Mouse (Mus musculus): ENCODE measurements around the gene Zc3h12b. TPM values are rescaled to one million over a fixed set of nuclear protein-coding genes. Genes with fewer than 3 reads are reported as not detected.
A peak's percentile ranks its signal among the peaks of the same experiment; 100 is the strongest.

The Zc3h12b gene
- polyA plus RNA-seq, 1 experiment, result 0.51 TPM

DNA sequence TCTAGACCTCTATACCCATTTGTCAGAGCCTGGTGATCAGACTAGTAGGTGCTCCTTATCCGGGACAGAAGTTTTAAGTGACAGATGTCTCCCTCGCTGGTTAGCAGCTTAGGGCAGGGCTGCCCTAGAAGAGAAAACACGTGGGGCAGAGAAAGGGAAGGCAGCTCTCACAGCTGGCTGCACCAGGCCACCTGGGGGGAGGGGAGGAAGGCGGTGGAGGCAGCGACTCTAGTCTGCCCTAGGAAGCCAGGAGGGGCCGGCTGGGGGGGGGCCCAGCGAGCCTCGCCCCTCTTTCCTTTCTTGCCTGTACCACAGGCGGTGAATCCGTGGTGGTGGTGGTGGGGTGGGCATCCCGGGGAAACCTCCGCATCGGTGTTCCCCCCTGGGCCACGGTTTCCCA lies 141.3 kb downstream of the Zc3h12b start:
- H3K9me3 ChIP-seq (replicated peaks; ENCODE audit: control insufficient read depth, insufficient read depth, low read length, poor library complexity, severe bottlenecking), result no peaks in the 10 kb centered on the region
- TF ChIP-seq EP300 (IDR thresholded peaks at IDR 0.05; ENCODE audit: insufficient read depth, low read depth, low read length) (no peak), POLR2A (IDR thresholded peaks at IDR 0.05; ENCODE audit: insufficient read depth, low read length) (no peak), CTCF (IDR thresholded peaks at IDR 0.05; ENCODE audit: low read depth, low read length) (no peak)
- H3K9ac ChIP-seq (ENCODE audit: low read depth, poor library complexity, severe bottlenecking), result no peak overlapping the region
- no peaks in the 10 kb centered on the region for H3K27me3 ChIP-seq (ENCODE audit: control insufficient read depth, insufficient read depth, low read length, poor library complexity, severe bottlenecking)
- no peaks in the 10 kb centered on the region for H3K36me3 ChIP-seq (ENCODE audit: control insufficient read depth, insufficient read depth, low read length, poor library complexity, severe bottlenecking)
- H3K4me3 ChIP-seq (ENCODE audit: low read depth, low read length), result no peak overlapping the region
- no peak overlapping the region for H3K27ac ChIP-seq (ENCODE audit: insufficient read depth, low read length)
- H3K4me1 ChIP-seq (ENCODE audit: control insufficient read depth, insufficient read depth, low read length), result no peaks in the 10 kb centered on the region

DNA sequence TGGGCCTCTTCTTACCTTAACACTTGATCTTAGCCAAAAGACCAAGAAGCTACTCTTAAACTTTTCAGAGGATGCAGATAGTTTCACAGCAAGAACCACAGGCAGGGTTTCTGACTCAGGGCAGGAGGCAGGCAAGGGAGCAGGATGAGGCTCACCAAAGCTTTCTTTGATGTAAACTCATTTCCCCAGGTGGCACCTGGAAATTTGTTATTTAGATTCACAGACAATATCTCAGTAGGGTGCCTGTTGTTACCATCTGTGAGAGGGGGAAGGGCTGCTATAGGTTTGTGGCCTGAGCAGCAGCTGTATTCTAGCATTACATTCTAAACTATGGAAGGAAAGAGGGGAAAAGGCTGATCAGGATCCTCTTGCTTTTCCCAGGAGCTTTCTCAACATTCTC lies 169.6 kb downstream of the Zc3h12b start:
- Histone ChIP-seq H3K9me3 (replicated peaks; ENCODE audit: control insufficient read depth, insufficient read depth, low read length, poor library complexity, severe bottlenecking) (no peaks in the 10 kb centered on the region), H3K9ac (ENCODE audit: low read depth, poor library complexity, severe bottlenecking) (no peak overlapping the region), H3K36me3 (ENCODE audit: control insufficient read depth, insufficient read depth, low read length, poor library complexity, severe bottlenecking) (no peaks in the 10 kb centered on the region), H3K27me3 (ENCODE audit: control insufficient read depth, insufficient read depth, low read length, poor library complexity, severe bottlenecking) (no peaks in the 10 kb centered on the region), H3K27ac (ENCODE audit: insufficient read depth, low read length) (peak overlapping the region; percentile 44), H3K4me3 (ENCODE audit: low read depth, low read length) (no peak overlapping the region), H3K4me1 (ENCODE audit: control insufficient read depth, insufficient read depth, low read length) (no peaks in the 10 kb centered on the region)
- TF ChIP-seq POLR2A (IDR thresholded peaks at IDR 0.05; ENCODE audit: insufficient read depth, low read length) (no peak), CTCF (IDR thresholded peaks at IDR 0.05; ENCODE audit: low read depth, low read length) (no peak), EP300 (IDR thresholded peaks at IDR 0.05; ENCODE audit: insufficient read depth, low read depth, low read length) (no peak)

DNA sequence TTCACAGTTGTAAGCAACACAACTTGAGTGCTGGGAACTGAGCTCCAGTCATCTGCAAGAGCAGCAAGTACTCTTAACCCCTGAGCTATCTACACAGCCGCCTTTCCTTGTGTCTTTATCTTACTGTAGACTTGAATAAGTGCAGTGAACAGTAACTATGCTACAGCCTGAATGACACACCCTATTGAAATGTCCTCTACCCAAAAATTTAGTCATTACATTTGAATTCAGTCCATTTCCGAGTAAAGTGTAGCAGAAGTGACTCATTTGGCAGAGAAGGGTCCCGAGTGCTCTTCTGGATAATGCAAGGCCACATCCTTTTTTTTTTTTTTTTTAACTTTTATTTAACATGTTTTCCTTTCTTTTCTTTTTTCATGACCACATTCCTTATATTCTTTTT lies 191.2 kb downstream of the Zc3h12b start:
- Histone ChIP-seq H3K27ac (ENCODE audit: insufficient read depth, low read length) (no peak overlapping the region), H3K9me3 (replicated peaks; ENCODE audit: control insufficient read depth, insufficient read depth, low read length, poor library complexity, severe bottlenecking) (no peaks in the 10 kb centered on the region), H3K4me1 (ENCODE audit: control insufficient read depth, insufficient read depth, low read length) (no peaks in the 10 kb centered on the region), H3K4me3 (ENCODE audit: low read depth, low read length) (no peak overlapping the region), H3K9ac (ENCODE audit: low read depth, poor library complexity, severe bottlenecking) (no peak overlapping the region), H3K36me3 (ENCODE audit: control insufficient read depth, insufficient read depth, low read length, poor library complexity, severe bottlenecking) (no peaks in the 10 kb centered on the region), H3K27me3 (ENCODE audit: control insufficient read depth, insufficient read depth, low read length, poor library complexity, severe bottlenecking) (no peaks in the 10 kb centered on the region)
- TF ChIP-seq POLR2A (IDR thresholded peaks at IDR 0.05; ENCODE audit: insufficient read depth, low read length) (no peak), CTCF (IDR thresholded peaks at IDR 0.05; ENCODE audit: low read depth, low read length) (no peak), EP300 (IDR thresholded peaks at IDR 0.05; ENCODE audit: insufficient read depth, low read depth, low read length) (no peak)

DNA sequence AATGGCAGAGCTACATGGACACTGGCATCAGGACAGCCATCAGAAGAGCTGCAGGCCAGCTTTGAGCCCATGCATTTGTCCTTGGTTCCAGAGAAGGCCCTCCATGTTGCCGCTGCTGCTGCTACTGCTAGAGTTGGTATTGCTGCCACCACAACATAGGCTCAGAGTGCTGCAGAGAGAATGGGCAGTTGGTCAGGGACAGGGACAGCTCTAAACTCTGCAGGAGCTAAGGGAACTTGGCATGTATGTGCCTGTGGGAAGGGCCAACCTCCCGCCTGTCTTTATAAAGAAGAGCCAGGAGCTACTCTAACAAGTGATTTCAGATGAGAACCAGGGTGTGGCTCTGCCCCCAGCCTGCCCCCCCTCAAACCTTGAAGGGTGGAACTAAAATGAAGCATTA lies 224.0 kb downstream of the Zc3h12b start:
- Histone ChIP-seq H3K4me1 (ENCODE audit: control insufficient read depth, insufficient read depth, low read length) (no peaks in the 10 kb centered on the region), H3K4me3 (ENCODE audit: low read depth, low read length) (no peak overlapping the region), H3K27me3 (ENCODE audit: control insufficient read depth, insufficient read depth, low read length, poor library complexity, severe bottlenecking) (no peaks in the 10 kb centered on the region), H3K27ac (ENCODE audit: insufficient read depth, low read length) (no peak overlapping the region), H3K36me3 (ENCODE audit: control insufficient read depth, insufficient read depth, low read length, poor library complexity, severe bottlenecking) (peaks cover 25% of the 10 kb centered on the region), H3K9me3 (replicated peaks; ENCODE audit: control insufficient read depth, insufficient read depth, low read length, poor library complexity, severe bottlenecking) (no peaks in the 10 kb centered on the region), H3K9ac (ENCODE audit: low read depth, poor library complexity, severe bottlenecking) (no peak overlapping the region)
- TF ChIP-seq EP300 (IDR thresholded peaks at IDR 0.05; ENCODE audit: insufficient read depth, low read depth, low read length), result no peak

DNA sequence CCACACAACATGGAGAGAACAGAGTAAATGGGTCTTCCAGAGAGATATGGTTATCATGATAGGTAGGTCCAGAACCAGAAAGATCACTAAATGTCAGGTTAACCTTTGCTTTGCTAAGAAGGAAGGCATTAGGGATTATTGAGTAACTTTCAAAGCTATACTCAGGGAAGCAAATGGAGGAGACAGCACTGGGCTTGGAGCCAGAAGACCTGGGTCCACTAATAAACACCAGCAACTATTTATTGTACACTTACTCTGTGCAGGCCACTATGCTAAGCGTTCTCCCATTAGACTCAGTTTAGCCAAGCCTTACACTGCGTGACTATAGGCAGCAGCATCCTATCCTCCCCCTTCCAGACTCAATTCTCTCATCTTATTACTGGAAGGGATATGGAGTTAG lies 234.0 kb downstream of the Zc3h12b start:
- no peaks in the 10 kb centered on the region for H3K9me3 ChIP-seq (replicated peaks; ENCODE audit: control insufficient read depth, insufficient read depth, low read length, poor library complexity, severe bottlenecking)
- H3K4me1 ChIP-seq (ENCODE audit: control insufficient read depth, insufficient read depth, low read length), result no peaks in the 10 kb centered on the region
- peaks cover 53% of the 10 kb centered on the region for H3K36me3 ChIP-seq (ENCODE audit: control insufficient read depth, insufficient read depth, low read length, poor library complexity, severe bottlenecking)
- no peak overlapping the region for H3K4me3 ChIP-seq (ENCODE audit: low read depth, low read length)
- H3K27me3 ChIP-seq (ENCODE audit: control insufficient read depth, insufficient read depth, low read length, poor library complexity, severe bottlenecking), result no peaks in the 10 kb centered on the region
- H3K9ac ChIP-seq (ENCODE audit: low read depth, poor library complexity, severe bottlenecking), result no peak overlapping the region
- TF ChIP-seq CTCF (IDR thresholded peaks at IDR 0.05; ENCODE audit: low read depth, low read length), result no peak
- no peak for TF ChIP-seq POLR2A (IDR thresholded peaks at IDR 0.05; ENCODE audit: insufficient read depth, low read length)
- TF ChIP-seq EP300 (IDR thresholded peaks at IDR 0.05; ENCODE audit: insufficient read depth, low read depth, low read length), result no peak
- no peak overlapping the region for H3K27ac ChIP-seq (ENCODE audit: insufficient read depth, low read length)

DNA sequence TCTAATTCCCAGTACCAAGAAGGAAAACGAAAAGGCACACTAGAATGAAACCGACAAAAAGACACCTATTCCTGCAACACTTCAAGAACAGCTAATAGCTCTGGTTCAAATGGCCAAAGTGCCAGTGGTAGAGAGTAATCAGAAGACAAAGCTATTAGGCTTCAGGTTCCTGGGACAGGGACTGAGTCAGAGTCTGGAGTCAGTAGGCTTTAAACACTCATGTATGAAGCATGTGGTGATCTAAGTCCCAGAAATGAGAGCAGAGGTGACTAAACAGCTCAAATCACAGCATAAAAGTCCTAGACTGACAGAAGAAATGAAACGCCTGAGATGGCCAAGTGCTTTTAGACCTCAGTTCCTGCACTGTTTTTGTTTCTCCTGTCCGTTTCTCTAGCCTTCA lies 236.7 kb downstream of the Zc3h12b start:
- no peaks in the 10 kb centered on the region for H3K9me3 ChIP-seq (replicated peaks; ENCODE audit: control insufficient read depth, insufficient read depth, low read length, poor library complexity, severe bottlenecking)

More for the DNA sequence above, 236.7 kb downstream of the Zc3h12b start:
- H3K4me3 ChIP-seq (ENCODE audit: low read depth, low read length), result no peak overlapping the region
- H3K27me3 ChIP-seq (ENCODE audit: control insufficient read depth, insufficient read depth, low read length, poor library complexity, severe bottlenecking), result no peaks in the 10 kb centered on the region
- peaks cover 53% of the 10 kb centered on the region for H3K36me3 ChIP-seq (ENCODE audit: control insufficient read depth, insufficient read depth, low read length, poor library complexity, severe bottlenecking)
- TF ChIP-seq EP300 (IDR thresholded peaks at IDR 0.05; ENCODE audit: insufficient read depth, low read depth, low read length), result no peak
- no peak for TF ChIP-seq POLR2A (IDR thresholded peaks at IDR 0.05; ENCODE audit: insufficient read depth, low read length)
- no peak for TF ChIP-seq CTCF (IDR thresholded peaks at IDR 0.05; ENCODE audit: low read depth, low read length)
- no peaks in the 10 kb centered on the region for H3K4me1 ChIP-seq (ENCODE audit: control insufficient read depth, insufficient read depth, low read length)
- H3K9ac ChIP-seq (ENCODE audit: low read depth, poor library complexity, severe bottlenecking), result no peak overlapping the region
- no peak overlapping the region for H3K27ac ChIP-seq (ENCODE audit: insufficient read depth, low read length)

All from ES-Bruce4 (cell line).